Mouse (Mus musculus) midbrain, postnatal 0 days (tissue): Measurements from ENCODE around the gene Cenpb. TPM values are rescaled to one million over a fixed set of nuclear protein-coding genes. Genes with fewer than 3 reads are reported as not detected.
A peak's percentile ranks its signal among the peaks of the same experiment; 100 is the strongest.

Source experiments
- ATAC-seq: fragments of 200-750 bp; cut with Nextera tagmentation; 2 replicates; pipeline ENCODE4 v1.8.0; 2017; ENCODE audit warnings: moderate number of reproducible peaks, mild to moderate bottlenecking, moderate TSS enrichment, moderate library complexity; ENCODE audit not compliant: low FRiP score
- DNase-seq: peaks from one replicate; pipeline ENCODE4 v3.0.0-alpha.2; 2015; ENCODE audit warnings: low spot score
- H3K27ac ChIP-seq: fragments of 300-500 bp; sonication (generic); 2 replicates; pipeline ENCODE4 v1.5.1; 2014; ENCODE audit warnings: low read depth, mild to moderate bottlenecking, low read length, mixed read lengths
- H3K27me3 ChIP-seq: fragments of 300-500 bp; sonication (generic); 2 replicates; pipeline ENCODE4 v1.6.1; 2014; ENCODE audit warnings: low read length, control low read depth, mixed read lengths; ENCODE audit not compliant: insufficient read depth
- H3K36me3 ChIP-seq: fragments of 300-500 bp; sonication (generic); 2 replicates; pipeline ENCODE4 v1.6.1; 2014; ENCODE audit warnings: low read length, control low read depth, mixed read lengths; ENCODE audit not compliant: insufficient read depth
- H3K4me1 ChIP-seq: fragments of 300-500 bp; sonication (generic); 2 replicates; pipeline ENCODE4 v1.6.1; 2014; ENCODE audit warnings: mild to moderate bottlenecking, control low read depth, antibody characterized with exemption, low read length, mixed read lengths; ENCODE audit not compliant: insufficient read depth
- H3K4me2 ChIP-seq: fragments of 300-500 bp; sonication (generic); 2 replicates; pipeline ENCODE4 v1.6.1; 2014; ENCODE audit warnings: low read depth, mild to moderate bottlenecking, low read length, mixed read lengths; ENCODE audit not compliant: poor library complexity, severe bottlenecking
- H3K4me3 ChIP-seq: fragments of 300-500 bp; sonication (generic); 2 replicates; pipeline ENCODE4 v1.5.1; 2014; ENCODE audit warnings: low read depth, mild to moderate bottlenecking, low read length, moderate library complexity
- H3K9ac ChIP-seq: fragments of 300-500 bp; sonication (generic); replicated peaks from 2 replicates; pipeline ENCODE4 v1.6.1; 2014; ENCODE audit warnings: mild to moderate bottlenecking, low read length, moderate library complexity, mixed read lengths; ENCODE audit not compliant: poor library complexity, severe bottlenecking
- H3K9me3 ChIP-seq: fragments of 300-500 bp; sonication (generic); 2 replicates; pipeline ENCODE4 v1.6.1; 2016; ENCODE audit warnings: low read length, control low read depth
- CTCF ChIP-seq: IDR thresholded peaks from 2 replicates; pipeline ENCODE4 v1.5.1; 2016; ENCODE audit warnings: antibody characterized with exemption, mild to moderate bottlenecking
- WGBS: fragments of 180-500 bp; shearing (Covaris S2); extraction: QIAGEN DNeasy Blood & Tissue Kit; methylation state at CpG from one replicate; pipeline ENCODE4 v1.1.7; 2014; 5-methylcytosine and 5-hydroxymethylcytosine counted together
- polyA plus RNA-seq: library from polyadenylated mRNA; unstranded; fragments of >200 nt; fragmentation: Nextera tagmentation; extraction: Ambion mirVana; gene quantifications from 2 replicates; pipeline ENCODE4 v1.2.1, GENCODE M21; 2015
- total RNA-seq: library from RNA; depleted of rRNA; stranded (reverse); fragments of >200 nt; gene quantifications from 2 replicates; pipeline ENCODE4 v1.2.3, GENCODE M21; 2014

Gene Cenpb
- total and polyA plus RNA-seq, 2 experiments from 2014 or later, result 13.1 to 98.2 TPM

- no peaks in the 10 kb centered on the region; the same call in 1 of the 2 replicates for H3K36me3 ChIP-seq
- peaks cover 11% of the 10 kb centered on the region for H3K27me3 ChIP-seq
- no peaks in the 10 kb centered on the region for H3K9me3 ChIP-seq
- ATAC-seq (no peak), DNase-seq (no peak)
- no peak for TF ChIP-seq CTCF
- no peak overlapping the region for H3K27ac ChIP-seq
- WGBS, result 87% methylated on average over 6 of the region's 6 CpGs
- H3K4me2 ChIP-seq, result no peak overlapping the region
- H3K4me1 ChIP-seq, result no peaks in the 10 kb centered on the region
- H3K4me3 ChIP-seq, result no peak overlapping the region
- no peak overlapping the region for H3K9ac ChIP-seq
Measured at GRCm38 (mm10) chr2:131167984-131168383, 11.9 kb downstream of the Cenpb start.

GRCm38 (mm10) chr2:131166172-131166571 lies 13.7 kb downstream of the Cenpb start:
- H3K9ac ChIP-seq, result no peak overlapping the region
- no peak for DNase-seq
- 84% methylated on average over 2 of the region's 2 CpGs for WGBS
- no peak overlapping the region for H3K4me3 ChIP-seq
- H3K36me3 ChIP-seq, result no peaks in the 10 kb centered on the region
- TF ChIP-seq CTCF, result no peak
- no peak for ATAC-seq
- H3K27ac ChIP-seq, result no peak overlapping the region
- H3K9me3 ChIP-seq, result no peaks in the 10 kb centered on the region
- H3K4me2 ChIP-seq, result no peak overlapping the region
- H3K27me3 ChIP-seq, result no peaks in the 10 kb centered on the region
- no peaks in the 10 kb centered on the region for H3K4me1 ChIP-seq

GRCm38 (mm10) chr2:131163924-131164323 lies 15.9 kb downstream of the Cenpb start:
- no peak overlapping the region for H3K4me2 ChIP-seq
- no peak for DNase-seq
- H3K9ac ChIP-seq, result no peak overlapping the region
- H3K4me3 ChIP-seq, result no peak overlapping the region
- WGBS, result 82% methylated on average over 7 of the region's 7 CpGs
- TF ChIP-seq CTCF, result no peak
- H3K9me3 ChIP-seq, result no peaks in the 10 kb centered on the region
- no peaks in the 10 kb centered on the region for H3K27me3 ChIP-seq
- ATAC-seq, result no peak
- H3K36me3 ChIP-seq, result no peaks in the 10 kb centered on the region
- no peaks in the 10 kb centered on the region for H3K4me1 ChIP-seq
- no peak overlapping the region for H3K27ac ChIP-seq

- peak overlapping the region; percentile 92 for H3K4me2 ChIP-seq
- peak; percentile 60 for TF ChIP-seq CTCF
- H3K9ac ChIP-seq, result peak overlapping the region; percentile 65
- no peaks in the 10 kb centered on the region for H3K9me3 ChIP-seq
- 1% methylated on average over 17 of the region's 17 CpGs for WGBS
- H3K27me3 ChIP-seq, result no peaks in the 10 kb centered on the region
- peak; percentile 0; the same call in 1 of the 2 replicates for ATAC-seq
- H3K36me3 ChIP-seq, result no peaks in the 10 kb centered on the region
- DNase-seq, result peak; percentile 44
- peak overlapping the region; percentile 72 for H3K4me3 ChIP-seq
- H3K27ac ChIP-seq, result peak overlapping the region; percentile 87
- H3K4me1 ChIP-seq, result peaks cover 8% of the 10 kb centered on the region; the same call in 1 of the 2 replicates
Measured at GRCm38 (mm10) chr2:131160671-131161111, 19.2 kb downstream of the Cenpb start.

- under 1% methylated on average over 53 of the region's 54 CpGs for WGBS
- peak; percentile 99 for DNase-seq
- Histone ChIP-seq H3K36me3 (no peaks in the 10 kb centered on the region), H3K4me1 (peaks cover 8% of the 10 kb centered on the region; the same call in 1 of the 2 replicates), H3K27ac (peak within 1 kb of the TSS; percentile 87), H3K9me3 (no peaks in the 10 kb centered on the region), H3K9ac (peak within 1 kb of the TSS; percentile 66), H3K27me3 (no peaks in the 10 kb centered on the region), H3K4me3 (peak within 1 kb of the TSS; percentile 72), H3K4me2 (peak within 1 kb of the TSS; percentile 92)
- no peak for TF ChIP-seq CTCF
- ATAC-seq, result peak; percentile 98
Measured at GRCm38 (mm10) chr2:131159938-131160581, 19.8 kb downstream of the Cenpb start, which contains the start of gene 1700037H04Rik. TSS of gene 1700037H04Rik (minus strand) at chr2:131160081.

GRCm38 (mm10) chr2:131159491-131159910 lies 20.4 kb downstream of the Cenpb start:
- Histone ChIP-seq H3K4me3 (peak overlapping the region; percentile 72), H3K27me3 (no peaks in the 10 kb centered on the region), H3K9me3 (no peaks in the 10 kb centered on the region), H3K36me3 (no peaks in the 10 kb centered on the region), H3K27ac (peak overlapping the region; percentile 80), H3K9ac (peak overlapping the region; percentile 66), H3K4me2 (peak overlapping the region; percentile 92), H3K4me1 (peaks cover 8% of the 10 kb centered on the region; the same call in 1 of the 2 replicates)
- WGBS, result under 1% methylated on average over 17 of the region's 18 CpGs
- TF ChIP-seq CTCF, result no peak
- DNase-seq, result peak; percentile 38
- peak; percentile 71 for ATAC-seq
